Mouse (Mus musculus) spleen, adult 2 months (tissue): Measurements from ENCODE around the gene Dlgap3.

ENCODE experiments used
- CTCF ChIP-seq: fragments of 200-500 bp; IDR thresholded peaks from 2 replicates; pipeline ENCODE4 v1.5.1; 2011; ENCODE audit warnings: mild to moderate bottlenecking, inconsistent platforms; ENCODE audit not compliant: insufficient read depth, insufficient read length, insufficient replicate concordance; ENCODE audit errors: extremely low read depth
- POLR2A ChIP-seq: fragments of 200-500 bp; IDR thresholded peaks from 2 replicates; pipeline ENCODE4 v1.6.1; 2011; ENCODE audit warnings: low read depth, low read length, inconsistent platforms

DNA sequence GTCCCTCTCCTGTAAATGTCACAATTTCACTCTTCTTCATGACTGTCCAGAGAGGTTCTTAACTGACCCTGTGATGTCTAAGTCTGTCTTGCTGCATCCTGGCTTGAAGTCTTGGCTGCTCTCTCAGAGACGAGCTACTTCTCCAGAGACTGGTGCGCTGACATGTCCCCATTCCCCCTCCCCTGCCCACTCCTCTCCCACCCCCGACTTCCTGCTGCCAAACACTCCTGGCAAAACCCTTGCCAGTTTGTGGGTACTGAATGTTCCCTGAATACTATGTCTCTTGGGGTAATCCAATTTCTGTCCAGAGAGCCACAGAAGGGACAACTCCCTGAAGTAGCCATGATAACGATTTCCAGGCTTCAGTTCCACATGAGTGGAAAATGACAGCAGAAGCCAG lies 57.1 kb downstream of the Dlgap3 start:
- TF ChIP-seq CTCF (no peak), POLR2A (no peak)
